Mouse (Mus musculus): Measurements from ENCODE around the gene Adora2a.

DNA sequence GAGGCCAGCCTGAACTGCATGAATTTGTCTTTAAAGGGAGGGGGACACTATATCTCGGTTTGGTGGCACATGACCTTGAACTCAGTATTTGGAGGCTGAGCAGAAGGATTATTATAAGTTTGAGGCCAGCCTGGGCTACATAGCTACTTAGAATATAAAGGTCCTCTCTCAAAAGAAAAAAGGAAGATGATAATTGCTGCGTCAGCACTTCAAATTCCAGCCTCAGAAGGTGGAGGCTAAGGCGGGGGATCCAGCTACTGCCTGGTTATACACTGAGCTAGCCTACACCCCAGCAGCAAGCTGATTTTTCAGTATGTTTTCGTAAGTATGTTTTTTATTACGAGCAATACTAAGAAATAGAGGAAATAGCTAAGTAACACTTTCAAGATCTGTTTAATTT, 26.0 kb upstream of the Adora2a start:
- TF ChIP-seq CTCF (IDR thresholded peaks at IDR 0.05) (no peak), EP300 (IDR thresholded peaks at IDR 0.05; ENCODE audit: insufficient read depth, low read depth, low read length) (no peak), POLR2A (IDR thresholded peaks at IDR 0.05; ENCODE audit: insufficient read depth, low read depth, low read length) (no peak)

Measured in heart, adult 2 months (tissue).